Mouse (Mus musculus): Measurements from ENCODE around the gene Gm10340. TPM values are rescaled to one million over a fixed set of nuclear protein-coding genes. Genes with fewer than 3 reads are reported as not detected.
"Not testable (repeated sequence)": the region's sequence is repeated elsewhere in the genome, so short reads cannot be mapped to it uniquely, and the experiment has no call there.

Gm10340 gene
- total RNA-seq (2021): not detected
- long read RNA-seq, experiment 1: 0 reads
- long read RNA-seq, experiment 2: 0 reads

- not testable (repeated sequence) for DNase-seq
These were observed at the start of gene Gm10340 for GRCm38 (mm10) chr14:3133697-3134096. Gene Gm10340, plus strand, starts transcription at chr14:3133997.

GRCm38 (mm10) chr14:3116051-3116450 is 17.7 kb upstream of the Gm10340 start:
- not testable (repeated sequence) for DNase-seq

- DNase-seq: not testable (repeated sequence)
These were observed 54.2 kb downstream of the Gm10340 start, which contains the start of gene Gm5795 for GRCm38 (mm10) chr14:3187955-3188354. Gene Gm5795, plus strand, starts transcription at chr14:3188255.

Other genes with a start within 250 kb of the Gm10340 start
- not detected for gene Gm2888, start 104.0 kb upstream of the Gm10340 start, total RNA-seq (2021)
- gene Gm2897, start 84.7 kb upstream of the Gm10340 start, total RNA-seq (2021): under 1 TPM; 0.17 to 0.20 TPM
- not detected for gene Gm5795, start 54.3 kb downstream of the Gm10340 start, total RNA-seq (2021)
- gene D830030K20Rik, start 74.5 kb downstream of the Gm10340 start, total RNA-seq (2021): under 1 TPM; 0.49 to 0.63 TPM
- gene Gm2956, start 198.6 kb downstream of the Gm10340 start, total RNA-seq (2021): not detected

Data from adrenal gland, postnatal 36 days (tissue).